Mouse (Mus musculus): ENCODE measurements at regions not wholly inside any gene's neighbourhood (a gene's known extent, or its start where the extent isn't known, plus 50 kb on each side); places are given as distances from the start of the nearest gene placed in this dataset.

GRCm38 (mm10) chr4:9771103-9771474 is 1103.2 kb upstream of the 2610301B20Rik start:
- no peak for TF ChIP-seq USF1 (IDR thresholded peaks at IDR 0.05; ENCODE audit: low read depth)
- TF ChIP-seq POLR2AphosphoS2 (IDR thresholded peaks at IDR 0.05; ENCODE audit: insufficient read length, low read depth): no peak
- TF ChIP-seq SRF (IDR thresholded peaks at IDR 0.05; ENCODE audit: control insufficient read depth, insufficient read length, low read depth): no peak
- no peak for TF ChIP-seq POLR2A (IDR thresholded peaks at IDR 0.05; ENCODE audit: insufficient read length, low read depth)
- no peak for TF ChIP-seq MYOD1 (IDR thresholded peaks at IDR 0.05; ENCODE audit: control insufficient read depth in 1 of 3, insufficient read length in 2 of 3, low read depth in 2 of 3)

All from myocyte (in vitro differentiated cells).